Mouse (Mus musculus): ENCODE data around the gene P2ry13. TPM values are rescaled to one million over a fixed set of nuclear protein-coding genes. Genes with fewer than 3 reads are reported as not detected.

P2ry13 gene
- polyA plus RNA-seq, 1 experiment = 1.7 TPM

DNA sequence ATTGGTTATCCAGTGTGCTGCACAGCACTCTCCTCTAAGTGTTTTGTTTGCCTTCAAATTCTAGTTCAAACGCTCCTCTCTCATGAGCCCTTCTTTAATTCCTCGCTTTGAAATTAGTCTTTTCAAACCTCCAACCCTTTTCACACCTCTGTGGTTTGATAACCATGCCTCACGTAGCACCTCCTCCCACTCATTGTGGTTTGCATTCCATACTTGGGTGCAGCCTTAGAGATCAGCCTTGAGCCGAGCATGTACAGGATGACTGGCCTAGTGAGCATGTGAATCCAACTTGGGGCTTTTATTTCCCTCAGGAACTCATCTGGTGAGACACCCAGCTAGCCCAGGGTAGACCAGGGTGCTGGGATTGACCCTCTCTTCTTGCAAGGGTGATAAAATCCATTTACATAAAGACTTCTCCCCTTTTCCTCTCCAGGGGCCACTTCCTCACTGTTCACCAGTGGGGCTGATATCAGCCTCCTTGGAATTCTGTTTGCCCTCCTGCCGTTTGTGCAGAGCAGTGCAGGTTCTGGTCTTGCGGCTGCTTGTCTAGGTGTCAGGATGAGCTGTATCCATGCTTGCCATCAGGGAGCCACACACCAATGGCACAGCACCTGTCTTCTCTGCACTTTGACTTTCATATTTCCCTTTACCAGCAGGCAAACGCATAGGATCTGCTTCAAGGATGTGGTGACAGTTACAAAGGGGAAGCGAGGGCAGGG, 6.7 kb downstream of the P2ry13 start:
- 59% methylated on average over 8 of the region's 8 CpGs for WGBS
- DNase-seq (ENCODE audit: low read depth, low spot score) = no peak

- 81% methylated on average over 4 of the region's 4 CpGs for WGBS
Observed at GRCm38 (mm10) chr3:59197329-59197948, 13.2 kb downstream of the P2ry13 start.

DNA sequence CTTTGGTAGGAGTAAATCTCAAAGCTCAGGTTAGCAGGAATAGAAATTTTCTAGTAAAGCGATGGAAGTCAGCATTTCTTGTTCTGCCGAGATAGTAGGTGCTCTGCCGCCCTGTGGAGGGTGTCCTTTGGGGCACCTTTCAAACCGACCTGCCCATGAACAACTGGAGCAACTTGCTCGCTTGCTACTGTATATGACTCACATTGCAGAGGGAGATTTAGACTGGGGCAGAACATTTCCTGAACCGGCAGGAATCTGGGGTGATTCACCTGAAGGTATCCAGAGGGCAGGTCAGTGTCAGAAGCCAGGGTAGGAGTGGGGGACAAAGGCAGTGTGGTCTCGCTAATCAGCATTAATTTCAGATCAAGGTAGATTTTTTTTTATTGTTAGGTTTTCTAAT, 15.7 kb downstream of the P2ry13 start, which contains the start of gene Gpr87:
Gene Gpr87 (minus strand): TSS at position 167 of the 400 bp plus-strand sequence.
- WGBS = 73% methylated on average over 7 of the region's 7 CpGs
- DNase-seq (ENCODE audit: low read depth, low spot score) = no peak

More at GRCm38 (mm10) chr3:59197329-59197948, 13.2 kb downstream of the P2ry13 start:
- DNase-seq (ENCODE audit: low read depth, low spot score) = no peak

GRCm38 (mm10) chr3:59194099-59194498, 16.6 kb downstream of the P2ry13 start:
- no peak for DNase-seq (ENCODE audit: low read depth, low spot score)
- 90% methylated on average over 7 of the region's 7 CpGs for WGBS

DNA sequence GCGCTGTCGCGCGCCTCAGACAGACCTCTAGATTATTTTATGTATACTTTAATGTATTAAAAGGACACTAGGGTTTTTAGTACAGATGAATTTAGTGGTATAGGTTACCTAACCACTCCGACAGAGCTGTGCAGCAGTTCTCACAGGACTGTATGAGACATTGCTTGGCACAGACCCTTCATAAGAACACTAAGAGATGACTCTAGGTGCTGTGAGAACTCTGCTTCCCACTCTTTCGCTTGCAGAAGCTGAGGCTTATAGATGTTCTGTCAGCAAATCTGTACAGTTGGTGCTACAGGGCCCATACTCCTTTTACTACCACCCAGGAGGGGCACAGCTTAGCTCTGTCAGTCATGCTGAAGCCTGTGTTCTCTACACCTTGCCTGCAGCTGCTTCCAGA, 19.0 kb downstream of the P2ry13 start:
- 93% methylated on average over 6 of the region's 6 CpGs for WGBS
- DNase-seq (ENCODE audit: low read depth, low spot score) = no peak

GRCm38 (mm10) chr3:59187336-59187735, 23.3 kb downstream of the P2ry13 start:
- WGBS = 73% methylated on average over 4 of the region's 4 CpGs
- DNase-seq (ENCODE audit: low read depth, low spot score) = no peak

GRCm38 (mm10) chr3:59185662-59186061, 25.0 kb downstream of the P2ry13 start:
- DNase-seq (ENCODE audit: low read depth, low spot score) = no peak
- 87% methylated on average over 4 of the region's 4 CpGs for WGBS

- no peak for DNase-seq (ENCODE audit: low read depth, low spot score)
Observed at GRCm38 (mm10) chr3:59182129-59182528, 28.6 kb downstream of the P2ry13 start.

DNA sequence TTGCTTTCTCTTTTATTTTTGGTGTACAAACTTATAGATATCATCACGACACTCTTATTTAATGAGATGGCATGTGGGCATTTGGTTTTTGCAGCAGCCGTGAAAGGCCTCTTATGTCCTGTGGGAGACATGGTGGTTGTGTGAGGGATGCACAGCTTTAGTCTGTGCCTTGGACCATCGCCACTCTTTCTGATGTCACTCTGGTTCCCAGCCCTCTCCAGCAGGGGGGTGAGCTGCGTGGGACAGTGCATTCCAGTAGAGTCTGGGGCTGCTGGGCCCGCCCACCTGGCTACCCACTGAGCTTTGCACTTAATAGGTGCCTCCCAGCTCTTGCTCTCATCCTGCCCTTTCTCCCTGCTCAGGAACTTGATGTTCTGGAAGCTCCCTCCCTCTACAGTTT, 29.5 kb downstream of the P2ry13 start:
- 65% methylated on average over 5 of the region's 5 CpGs for WGBS
- DNase-seq (ENCODE audit: low read depth, low spot score) = no peak

DNA sequence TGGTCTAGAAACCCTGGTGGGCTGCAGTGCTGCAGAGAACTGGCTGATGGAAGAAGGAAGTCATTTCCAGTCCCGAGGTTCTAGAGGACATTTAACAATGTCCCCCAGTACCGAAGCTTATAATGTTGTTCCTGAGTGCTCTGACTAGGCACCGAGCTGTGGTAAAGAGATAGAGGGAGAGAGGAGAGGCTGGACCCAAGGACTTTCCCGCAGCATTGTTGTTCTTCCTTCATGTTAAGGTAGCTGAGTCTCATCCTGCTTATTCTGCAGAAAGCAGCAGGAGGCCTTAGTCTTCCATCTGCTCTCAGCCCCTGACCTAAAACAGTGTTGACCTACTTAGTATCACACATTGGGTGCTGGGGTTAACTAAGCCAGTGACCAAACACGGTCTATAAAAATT, 33.8 kb downstream of the P2ry13 start:
- 71% methylated on average over 5 of the region's 5 CpGs for WGBS
- no peak for DNase-seq (ENCODE audit: low read depth, low spot score)

DNA sequence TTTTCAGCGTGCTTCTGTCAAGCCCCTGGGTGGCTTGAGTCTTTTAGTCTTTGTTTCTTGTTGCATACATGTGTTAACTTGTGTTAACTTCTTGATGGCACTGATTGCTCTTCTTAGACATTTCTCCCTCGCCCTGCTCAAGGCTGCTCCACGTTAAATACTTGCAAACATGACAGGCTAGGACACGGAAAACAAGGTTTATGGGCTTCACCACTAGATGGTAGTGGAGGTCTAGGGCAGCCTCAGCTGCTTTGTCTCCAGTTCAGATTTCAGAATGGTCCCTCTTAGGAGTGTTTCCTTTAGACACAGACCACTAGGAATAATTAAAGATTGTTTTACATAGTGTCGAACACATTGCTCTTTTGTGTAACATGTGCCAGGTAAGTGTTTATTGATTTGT, 35.4 kb downstream of the P2ry13 start:
- WGBS = 16% methylated on average over 5 of the region's 5 CpGs
- no peak for DNase-seq (ENCODE audit: low read depth, low spot score)

DNA sequence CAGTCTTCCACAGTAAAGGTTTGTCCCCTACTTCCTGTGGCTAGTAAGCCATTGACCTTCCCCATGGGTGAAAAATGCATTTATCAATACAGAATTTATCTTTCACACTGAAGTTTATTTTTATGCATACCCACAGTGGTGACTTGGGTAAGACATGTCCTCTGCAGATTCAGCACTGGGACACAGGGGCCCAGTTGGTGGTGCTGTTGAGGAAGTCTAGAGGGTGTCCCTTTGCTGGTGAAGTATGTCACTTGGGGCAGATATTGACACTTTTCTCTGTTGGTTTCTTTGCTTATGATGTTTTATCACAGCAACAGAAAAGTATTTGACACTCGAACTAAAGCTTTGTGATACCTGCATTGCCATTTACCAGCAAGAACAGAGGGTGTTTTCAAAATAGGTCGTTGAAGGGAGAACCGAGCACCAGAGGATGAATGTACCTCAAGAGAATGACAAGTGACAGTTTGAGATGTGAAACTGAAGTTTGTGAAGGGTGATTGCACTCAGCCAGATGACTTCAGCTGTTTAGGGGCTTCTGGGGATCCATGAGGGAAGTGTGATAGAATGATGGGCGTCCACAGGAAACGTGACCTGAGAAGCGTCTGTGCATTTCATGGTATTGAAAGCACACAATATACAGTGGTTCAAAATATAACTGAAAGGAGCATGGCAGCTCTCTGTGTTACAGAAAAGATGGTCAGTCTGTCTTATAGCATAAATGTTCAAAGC, 36.1 kb downstream of the P2ry13 start:
- DNase-seq (ENCODE audit: low read depth, low spot score) = no peak
- WGBS = 72% methylated on average over 6 of the region's 6 CpGs

GRCm38 (mm10) chr3:59169921-59170627, 40.6 kb downstream of the P2ry13 start:
- WGBS = 62% methylated on average over 2 of the region's 2 CpGs

DNA sequence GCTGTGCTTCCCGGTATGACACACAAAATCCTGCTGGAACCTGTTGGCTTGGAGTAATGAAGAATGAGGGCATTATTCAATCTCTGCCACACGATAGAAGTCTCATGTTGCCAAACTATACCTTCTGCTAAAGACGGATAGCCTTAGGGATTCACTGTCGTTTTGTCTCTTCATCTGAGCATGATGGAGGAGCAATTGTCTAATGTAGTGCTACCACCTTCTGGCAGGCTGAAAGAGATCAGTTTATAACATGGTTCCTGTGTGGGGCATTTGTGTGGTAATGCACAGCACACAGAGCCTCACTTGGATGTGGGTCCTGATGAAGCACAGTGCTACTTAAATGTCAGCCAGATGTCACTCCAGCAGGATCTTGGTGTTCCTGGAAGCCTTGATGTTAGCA, 41.5 kb downstream of the P2ry13 start:
- DNase-seq (ENCODE audit: low read depth, low spot score) = no peak

More at GRCm38 (mm10) chr3:59169921-59170627, 40.6 kb downstream of the P2ry13 start:
- DNase-seq (ENCODE audit: low read depth, low spot score) = no peak

GRCm38 (mm10) chr3:59168476-59168875, 42.2 kb downstream of the P2ry13 start:
- DNase-seq (ENCODE audit: low read depth, low spot score) = no peak
- WGBS = 79% methylated on average over 6 of the region's 6 CpGs

More for the DNA sequence above, 41.5 kb downstream of the P2ry13 start:
- WGBS = 76% methylated on average over 4 of the region's 4 CpGs

DNA sequence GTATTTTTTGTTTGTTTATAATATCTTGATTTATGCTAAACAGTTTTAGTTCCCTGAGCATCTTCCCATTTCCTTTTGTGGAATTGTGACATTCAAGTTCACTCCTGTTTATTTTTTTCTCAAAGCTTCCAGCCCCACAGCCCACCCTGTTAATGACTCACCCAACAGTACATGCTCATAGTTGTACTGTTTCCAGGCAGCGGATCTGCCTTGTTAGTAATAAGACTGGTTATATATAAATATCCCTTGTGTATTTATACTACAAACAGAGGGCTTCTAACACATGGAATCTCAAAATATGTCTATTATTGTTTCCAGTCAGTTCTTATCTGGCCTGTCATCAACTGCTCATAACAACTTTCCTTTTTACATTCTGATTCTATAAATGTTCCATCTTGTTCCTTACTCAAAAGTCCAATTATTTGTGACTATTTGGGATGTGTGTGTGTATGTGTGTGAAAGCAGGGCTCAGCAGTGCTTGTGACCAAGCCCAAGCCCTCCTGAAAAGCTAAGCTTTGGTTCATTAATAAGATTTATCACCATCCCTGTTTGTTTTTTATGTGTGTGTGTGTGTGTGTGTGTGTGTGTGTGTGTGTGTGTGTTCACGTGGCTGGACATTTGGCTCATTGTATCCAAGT, 43.1 kb downstream of the P2ry13 start:
- 70% methylated on average over 2 of the region's 2 CpGs for WGBS
- DNase-seq (ENCODE audit: low read depth, low spot score) = no peak

DNA sequence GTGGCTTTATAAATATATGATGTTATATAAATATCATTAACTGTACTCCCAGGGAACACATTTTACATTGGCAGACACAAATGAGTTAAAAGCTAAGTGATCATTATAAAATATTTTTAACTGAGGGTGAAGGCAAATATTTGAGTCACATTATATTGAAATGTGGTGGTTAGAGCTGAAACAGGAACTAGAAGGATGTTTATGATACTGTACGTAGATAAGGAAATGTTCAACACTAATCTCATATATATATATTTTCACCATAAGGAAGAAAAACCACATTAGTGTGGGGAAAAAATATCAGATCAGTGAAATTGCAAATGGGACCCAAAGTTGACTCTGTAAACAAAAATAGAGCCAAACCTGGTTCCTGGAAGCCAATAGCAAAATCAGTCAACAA, 50.2 kb downstream of the P2ry13 start:
- WGBS = 33% methylated on average over 1 of the region's 1 CpGs

More for the DNA sequence above, 50.2 kb downstream of the P2ry13 start:
- no peak for DNase-seq (ENCODE audit: low read depth, low spot score)

Data from large intestine, adult 2 months (tissue).